Mouse (Mus musculus) cerebellum, adult 2 months (tissue): ENCODE data around the gene Clip1.

Experiments used
- CTCF ChIP-seq: fragments of 200-500 bp; IDR thresholded peaks from 2 replicates; pipeline ENCODE4 v1.5.1; 2011; ENCODE audit warnings: low read depth, mild to moderate bottlenecking, control low read depth, low read length, moderate library complexity, borderline replicate concordance; ENCODE audit not compliant: insufficient read depth
- POLR2A ChIP-seq: fragments of 200-500 bp; IDR thresholded peaks from 2 replicates; pipeline ENCODE4 v1.6.1; 2011; ENCODE audit warnings: low read length, control low read depth, borderline replicate concordance; ENCODE audit not compliant: insufficient read depth

GRCm38 (mm10) chr5:123580043-123580442, 104.4 kb downstream of the Clip1 start:
- TF ChIP-seq CTCF = no peak
- TF ChIP-seq POLR2A = no peak
